In the genomic region with DNA sequence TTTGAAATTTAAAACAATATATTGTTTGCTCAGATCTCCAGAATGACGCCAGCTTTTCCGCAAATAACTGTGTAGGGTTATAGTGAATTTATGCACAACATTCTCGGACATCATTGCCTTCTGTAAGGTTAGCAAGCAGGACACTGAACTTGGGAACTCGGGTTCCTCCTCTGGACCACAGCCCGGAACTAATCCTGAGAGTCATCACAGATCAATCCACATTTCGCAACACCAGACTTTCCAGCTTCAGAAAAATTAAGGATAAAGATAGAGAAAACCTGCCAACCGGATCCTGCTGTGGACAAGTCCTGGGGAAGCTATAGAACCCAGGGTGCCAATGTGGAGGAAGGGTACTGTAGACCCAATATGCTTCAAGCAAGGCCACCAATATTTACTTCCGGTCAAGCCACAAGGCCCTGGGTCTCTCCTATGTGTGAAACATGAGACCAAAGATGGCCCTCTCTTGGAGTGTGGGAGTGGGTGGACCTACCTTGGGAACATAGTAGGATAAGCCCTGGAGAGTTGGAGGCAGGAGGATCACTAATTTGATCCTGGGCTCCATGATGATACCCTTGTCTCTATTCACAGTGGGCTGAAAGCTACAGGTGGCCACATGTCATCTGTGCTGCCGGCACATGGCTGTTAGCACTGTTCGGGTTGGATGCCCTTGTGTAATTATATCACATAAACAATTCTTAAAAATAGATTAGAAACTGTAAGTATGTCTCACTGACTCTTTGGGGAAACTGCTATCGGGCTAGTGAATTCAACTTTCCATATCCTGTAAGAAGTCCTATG, we compare ENCODE assay signal across 19 mouse cellular contexts. TPM values are rescaled to one million over a fixed set of nuclear protein-coding genes. Genes with fewer than 3 reads are reported as not detected.
DNase-seq lines count a peak whose midpoint lies in the region; ATAC-seq and TF ChIP-seq lines count a peak whose summit lies in the region.
"Had no signal": no experiment of that assay in that cellular context is flagged by ENCODE, and none has a peak within 500 bp of the region (broad histone marks: within the 10 kb centered on the region; RNA-seq: fewer than 3 reads in every experiment).

No protein-coding gene starts in this region.

- H3K36me3 ChIP-seq in C2C12 (ENCODE audit: control insufficient read depth, insufficient read depth) = no peaks in the 10 kb centered on the region
- H3K36me3 ChIP-seq in limb, embryonic 10.5 days = no peaks in the 10 kb centered on the region
- H3K36me3 ChIP-seq: embryonic facial prominence, embryonic 13.5 days; heart, embryonic 12.5 days; hindbrain, embryonic 10.5 days had no signal

- no peaks in the 10 kb centered on the region for H3K9me3 ChIP-seq in limb, embryonic 10.5 days (replicated peaks)
- H3K9me3 ChIP-seq: embryonic facial prominence, embryonic 13.5 days; forebrain, embryonic 13.5 days; heart, embryonic 12.5 days; hindbrain, embryonic 10.5 days had no signal

- H3K79me2 ChIP-seq in C2C12 (ENCODE audit: control insufficient read depth, insufficient read depth) = no peaks in the 10 kb centered on the region

- peak; percentile 46 for ATAC-seq in neutrophil, adult 5-6 weeks (ENCODE audit: extremely low read depth, insufficient number of reproducible peaks, low FRiP score, poor library complexity, severe bottlenecking)
- ATAC-seq: forebrain, embryonic 13.5 days; forebrain, postnatal 0 days had no signal

- peak; percentile 69 to 76 for DNase-seq in spleen, postnatal 36 days (ENCODE audit: low spot score in 2 of 2)
- DNase-seq in spleen, postnatal 4 days (ENCODE audit: low spot score in 2 of 2) = no peak
- no peak for DNase-seq in layer of hippocampus, adult 2 months (ENCODE audit: low spot score in 2 of 2)
- DNase-seq in limb, embryonic 10.5 days (ENCODE audit: low spot score) = no peak
- DNase-seq: adrenal gland, adult 8-10 months; adrenal gland, postnatal 36 days; cerebellum, adult 11 months; cerebellum, adult 8-10 months; cerebellum, postnatal 14 days; forebrain, postnatal 0 days; gastrocnemius, adult 2 months; gastrocnemius, postnatal 25 days had no signal

- no peak overlapping the region for H3K27ac ChIP-seq in layer of hippocampus, adult 2 months
- no peak overlapping the region for H3K27ac ChIP-seq in limb, embryonic 10.5 days
- H3K27ac ChIP-seq: embryonic facial prominence, embryonic 13.5 days; forebrain, embryonic 13.5 days; gastrocnemius, adult 2 months; hindbrain, embryonic 10.5 days; hindbrain, embryonic 14.5 days had no signal

- no peaks in the 10 kb centered on the region for H3K27me3 ChIP-seq in C2C12 (ENCODE audit: control insufficient read depth, insufficient read depth, insufficient read length)
- H3K27me3 ChIP-seq in limb, embryonic 10.5 days (ENCODE audit: low read depth, poor library complexity, severe bottlenecking) = no peaks in the 10 kb centered on the region
- H3K27me3 ChIP-seq: embryonic facial prominence, embryonic 13.5 days; forebrain, embryonic 13.5 days; heart, embryonic 12.5 days had no signal

- TF ChIP-seq CTCF in C2C12 (IDR thresholded peaks at IDR 0.05; ENCODE audit: control insufficient read depth, insufficient read depth, insufficient read length) = no peak
- no peak for TF ChIP-seq CTCF in layer of hippocampus, adult 2 months (conservative IDR thresholded peaks at IDR 0.05)

- H3K79me3 ChIP-seq in C2C12 (ENCODE audit: low read depth) = no peaks in the 10 kb centered on the region

- WGBS in limb, embryonic 10.5 days = 92% methylated on average over 11 of the region's 11 CpGs

- no peak overlapping the region for H3ac ChIP-seq in C2C12 (ENCODE audit: control insufficient read depth, insufficient read length, low read depth)

- peaks cover 40% of the 10 kb centered on the region for H3K4me1 ChIP-seq in limb, embryonic 10.5 days

- no peak overlapping the region for H3K4me3 ChIP-seq in C2C12 (ENCODE audit: insufficient read depth, poor library complexity, severe bottlenecking)
- H3K4me3 ChIP-seq in layer of hippocampus, adult 2 months = no peak overlapping the region
- H3K4me3 ChIP-seq in limb, embryonic 10.5 days = no peak overlapping the region
- H3K4me3 ChIP-seq: embryonic facial prominence, embryonic 13.5 days; forebrain, embryonic 13.5 days; gastrocnemius, adult 2 months; heart, embryonic 12.5 days; hindbrain, embryonic 10.5 days had no signal

TF ChIP-seq in C2C12, 6 proteins besides CTCF, POLR2A, EP300 and RAD21:
- TF ChIP-seq MYOD1 (IDR thresholded peaks at IDR 0.05; ENCODE audit: control insufficient read depth, insufficient read length, low read depth) (no peak), CEBPB (IDR thresholded peaks at IDR 0.05; ENCODE audit: low read depth) (peak; percentile 8)

RNA-seq across cellular contexts. Expression of gene Bach2, which starts 7.1 kb away (rescaled TPM):
- polyA plus RNA-seq in C2C12 (2012; fragmentation: generic; extraction: Trizol) = 0.11 TPM
- total RNA-seq in neutrophil, adult 5-6 weeks (2017) = 79.4 and 98.9 TPM in 2 replicates
- total RNA-seq in layer of hippocampus, adult 2 months (2021) = 10 to 100 TPM; 11.1 to 15.6 TPM
- polyA plus RNA-seq in limb, embryonic 10.5 days (2016; fragmentation: Nextera tagmentation; extraction: Ambion mirVana) = 23.0 and 23.5 TPM in 2 replicates

Comparison
In these comparisons a context has a peak if more than half of its experiments do, and no peak if none do; other contexts are left out.
1. DNase-seq: peak in spleen, postnatal 36 days (2 of 2); none in spleen, postnatal 4 days (0 of 2), layer of hippocampus, adult 2 months (0 of 2) and limb, embryonic 10.5 days (single experiment).